Mouse (Mus musculus) C2C12 (cell line): ENCODE data around the gene Ankrd2. TPM values are rescaled to one million over a fixed set of nuclear protein-coding genes. Genes with fewer than 3 reads are reported as not detected.

Experiments used
- H3K27me3 ChIP-seq: one replicate; pipeline ENCODE4 v1.6.1; 2011; ENCODE audit not compliant: control insufficient read depth, insufficient read depth, insufficient read length
- H3K36me3 ChIP-seq: one replicate; pipeline ENCODE4 v1.6.1; 2011; ENCODE audit not compliant: control insufficient read depth, insufficient read depth
- H3K4me3 ChIP-seq: one replicate; pipeline ENCODE4 v1.5.1; 2011; ENCODE audit warnings: mild to moderate bottlenecking, control low read depth; ENCODE audit not compliant: poor library complexity, insufficient read depth, severe bottlenecking
- H3K79me2 ChIP-seq: one replicate; pipeline ENCODE4 v1.6.1; 2011; ENCODE audit not compliant: control insufficient read depth, insufficient read depth
- H3K79me3 ChIP-seq: one replicate; pipeline ENCODE4 v1.6.1; 2011; ENCODE audit warnings: low read depth, control low read depth
- H3ac ChIP-seq: one replicate; pipeline ENCODE3; 2011; ENCODE audit warnings: low read depth; ENCODE audit not compliant: control insufficient read depth, insufficient read length
- CEBPB ChIP-seq: IDR thresholded peaks from one replicate; pipeline ENCODE4 v1.6.1; 2011; ENCODE audit warnings: low read depth, mild to moderate bottlenecking, control low read depth, moderate library complexity
- CTCF ChIP-seq: IDR thresholded peaks from one replicate; pipeline ENCODE4 v1.5.1; 2011; ENCODE audit not compliant: control insufficient read depth, insufficient read depth, insufficient read length
- FOSL1 ChIP-seq: IDR thresholded peaks from one replicate; pipeline ENCODE4 v1.8.0; 2011; ENCODE audit warnings: mild to moderate bottlenecking, low read length; ENCODE audit not compliant: poor library complexity, insufficient read depth, severe bottlenecking
- MAX ChIP-seq: IDR thresholded peaks from one replicate; pipeline ENCODE4 v1.6.1; 2011; ENCODE audit warnings: mild to moderate bottlenecking, control low read depth
- MYOD1 ChIP-seq: IDR thresholded peaks from one replicate; pipeline ENCODE4 v1.6.1; 2011; ENCODE audit warnings: low read depth; ENCODE audit not compliant: control insufficient read depth, insufficient read length
- MYOG ChIP-seq: IDR thresholded peaks from one replicate; pipeline ENCODE4 v1.6.1; 2011; ENCODE audit not compliant: control insufficient read depth, insufficient read length; ENCODE audit errors: extremely low read depth
- USF1 ChIP-seq: IDR thresholded peaks from one replicate; pipeline ENCODE4 v1.6.1; 2011; ENCODE audit warnings: low read depth, mild to moderate bottlenecking, control low read depth, moderate library complexity
- long read RNA-seq, 2 experiments: library from polyadenylated mRNA; unstranded; transcript quantifications; one replicate each; pipeline ENCODE4 v2.0.0; 2019 to 2020
- polyA plus RNA-seq: library from polyadenylated mRNA; unstranded; fragments of >200 nt; fragmentation: generic; extraction: Trizol; gene quantifications from one replicate; pipeline ENCODE4 v1.2.1, GENCODE M21; 2012; ENCODE audit warnings: missing spikeins

Gene Ankrd2
- polyA plus RNA-seq = 0.15 TPM
- long read RNA-seq, experiment 1, partial matches to known transcripts = 1 of 2 reads
- long read RNA-seq, experiment 1, other reads (novel, unspliced or antisense) = 0 of 2 reads
- long read RNA-seq, experiment 2 = 0 reads

DNA sequence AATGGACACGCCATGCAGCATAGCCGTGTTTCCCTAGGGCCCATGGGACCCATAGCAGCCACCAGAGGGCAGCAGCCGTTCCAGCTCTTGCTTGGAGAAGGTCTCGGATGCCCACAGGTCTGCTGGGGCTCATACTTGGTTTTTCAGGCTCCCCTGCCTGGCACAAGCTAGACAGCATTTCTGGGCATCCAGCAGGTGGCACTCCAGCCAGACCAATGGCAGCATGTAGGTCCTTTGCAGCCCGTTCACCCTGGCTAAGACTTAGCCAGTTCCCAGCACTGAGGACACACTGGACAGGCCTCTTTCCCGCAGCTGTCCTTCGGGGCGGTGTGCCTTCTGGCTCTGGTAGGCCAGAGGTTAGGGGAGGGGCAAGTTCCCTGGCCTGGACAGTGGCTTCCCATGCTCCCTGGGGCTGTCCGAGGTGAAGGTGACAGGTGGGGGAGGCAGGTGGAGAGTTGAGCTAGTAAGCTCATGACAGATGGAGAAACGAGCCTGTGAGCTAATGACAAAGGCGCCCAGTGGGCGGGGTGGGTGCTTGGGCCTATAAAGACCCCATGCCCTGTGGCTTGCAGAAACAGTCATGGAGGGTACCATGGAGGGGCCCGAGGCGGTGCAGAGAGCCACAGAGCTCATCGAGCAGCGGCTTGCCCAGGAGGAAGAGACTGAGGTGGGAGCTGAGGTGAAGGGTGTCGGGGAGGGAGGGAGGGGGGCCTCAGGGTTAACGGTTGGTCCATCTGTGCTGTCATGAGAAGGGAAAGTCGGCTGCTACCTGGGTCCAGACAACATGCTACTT lies at the start of gene Ankrd2:
Gene Ankrd2, plus strand, starts transcription at position 545 of the 793 bp plus-strand sequence.
- no peak within 1 kb of the TSS for H3K4me3 ChIP-seq
- H3K79me2 ChIP-seq = peaks cover 13% of the 10 kb centered on the region
- no peaks in the 10 kb centered on the region for H3K27me3 ChIP-seq
- H3K79me3 ChIP-seq = peaks cover 2% of the 10 kb centered on the region
- TF ChIP-seq CTCF (peak; percentile 94), CEBPB (no peak), MAX (peak; percentile 55), USF1 (no peak), FOSL1 (no peak), MYOD1 (no peak), MYOG (no peak)
- H3K36me3 ChIP-seq = peaks cover 27% of the 10 kb centered on the region
- H3ac ChIP-seq = no peak within 1 kb of the TSS

DNA sequence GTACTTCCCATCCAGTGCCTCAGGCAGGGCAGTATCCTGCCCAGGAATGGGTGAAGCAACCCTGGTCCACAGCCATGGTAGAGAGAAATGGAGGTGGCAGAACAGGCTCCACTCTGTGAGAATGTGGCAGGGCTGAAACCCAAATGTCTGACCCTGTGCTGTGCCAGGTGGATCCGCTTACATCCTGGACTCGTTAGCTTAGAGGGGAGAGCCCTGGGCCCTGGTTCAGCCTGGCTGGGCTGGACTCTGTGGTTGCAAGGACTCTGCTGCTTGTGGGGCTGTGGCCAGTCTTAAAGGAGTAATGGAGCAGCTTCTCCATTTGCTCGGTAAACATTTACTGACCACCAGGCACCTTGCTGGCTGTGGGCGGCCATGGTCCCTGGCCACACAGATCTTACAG lies 48.6 kb upstream of the Ankrd2 start:
- peaks cover 26% of the 10 kb centered on the region for H3K36me3 ChIP-seq
- peaks cover 100% of the 10 kb centered on the region for H3K79me2 ChIP-seq
- H3K79me3 ChIP-seq = peaks cover 95% of the 10 kb centered on the region
- no peak overlapping the region for H3K4me3 ChIP-seq
- no peak overlapping the region for H3ac ChIP-seq
- H3K27me3 ChIP-seq = no peaks in the 10 kb centered on the region
- TF ChIP-seq FOSL1 (no peak), MYOD1 (no peak), USF1 (no peak), MYOG (no peak), CEBPB (no peak), CTCF (no peak), MAX (no peak)

DNA sequence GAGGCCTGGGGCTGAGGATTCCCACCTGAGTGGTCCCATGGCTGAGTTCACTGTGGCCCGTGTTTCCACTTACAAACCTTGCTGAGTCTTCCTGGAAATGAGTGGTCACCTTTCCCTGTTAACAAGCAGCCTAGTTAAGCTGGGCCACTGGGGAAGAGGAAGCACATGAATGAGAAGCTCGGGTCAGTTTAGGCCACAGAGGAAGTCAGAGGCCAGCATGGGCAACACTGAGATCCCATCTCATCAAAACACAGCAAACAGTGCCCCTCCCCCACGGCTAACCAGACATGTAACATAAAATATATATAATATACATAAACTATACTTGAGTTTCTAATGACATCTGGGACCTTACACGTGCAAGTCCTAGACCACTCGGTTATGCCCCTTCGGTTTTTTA lies 46.0 kb upstream of the Ankrd2 start:
- peaks cover 26% of the 10 kb centered on the region for H3K36me3 ChIP-seq
- H3K27me3 ChIP-seq = no peaks in the 10 kb centered on the region
- H3K79me3 ChIP-seq = peaks cover 78% of the 10 kb centered on the region
- H3ac ChIP-seq = no peak overlapping the region
- no peak overlapping the region for H3K4me3 ChIP-seq
- no peak for TF ChIP-seq MYOG
- peaks cover 96% of the 10 kb centered on the region for H3K79me2 ChIP-seq

- Histone ChIP-seq H3K79me3 (peaks cover 72% of the 10 kb centered on the region), H3ac (no peak overlapping the region), H3K79me2 (peaks cover 96% of the 10 kb centered on the region), H3K27me3 (no peaks in the 10 kb centered on the region), H3K4me3 (no peak overlapping the region), H3K36me3 (peaks cover 14% of the 10 kb centered on the region)
- TF ChIP-seq CTCF (no peak), MAX (no peak), FOSL1 (no peak), MYOD1 (no peak), CEBPB (no peak), MYOG (no peak), USF1 (no peak)
Observed at GRCm38 (mm10) chr19:41991926-41992477, 43.8 kb upstream of the Ankrd2 start.

GRCm38 (mm10) chr19:41992971-41993370 lies 42.8 kb upstream of the Ankrd2 start:
- Histone ChIP-seq H3K4me3 (no peak overlapping the region), H3K36me3 (peaks cover 12% of the 10 kb centered on the region), H3ac (no peak overlapping the region), H3K79me3 (peaks cover 68% of the 10 kb centered on the region), H3K27me3 (no peaks in the 10 kb centered on the region), H3K79me2 (peaks cover 96% of the 10 kb centered on the region)
- TF ChIP-seq MAX (no peak), USF1 (no peak), FOSL1 (no peak), CEBPB (no peak), MYOD1 (no peak), CTCF (no peak), MYOG (no peak)

DNA sequence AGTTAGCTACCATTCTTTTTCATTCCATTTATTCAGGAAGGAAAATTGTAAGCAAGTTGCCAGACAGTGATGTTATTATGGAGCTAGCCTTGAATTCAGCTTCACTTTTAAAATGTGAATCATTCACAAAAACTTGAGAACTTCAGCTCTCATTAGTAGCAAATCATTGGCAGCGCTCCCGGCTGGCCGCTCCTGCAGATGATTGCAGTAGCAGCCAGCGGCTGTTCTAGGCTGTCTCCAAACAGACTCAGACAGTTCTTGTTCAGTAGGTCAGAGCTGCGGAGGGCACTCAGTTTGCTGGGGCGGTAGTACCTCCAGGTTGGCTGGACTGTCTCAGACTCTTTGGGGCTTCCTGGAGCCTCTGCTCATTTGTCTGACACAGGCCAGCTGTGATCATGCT lies 42.3 kb upstream of the Ankrd2 start:
- TF ChIP-seq USF1 = no peak
- no peak for TF ChIP-seq CEBPB
- TF ChIP-seq CTCF = no peak
- TF ChIP-seq MAX = no peak
- TF ChIP-seq MYOG = no peak
- TF ChIP-seq MYOD1 = no peak
- no peak for TF ChIP-seq FOSL1
- H3K4me3 ChIP-seq = no peak overlapping the region
- H3K36me3 ChIP-seq = peaks cover 7% of the 10 kb centered on the region
- peaks cover 65% of the 10 kb centered on the region for H3K79me3 ChIP-seq
- no peak overlapping the region for H3ac ChIP-seq
- no peaks in the 10 kb centered on the region for H3K27me3 ChIP-seq
- H3K79me2 ChIP-seq = peaks cover 95% of the 10 kb centered on the region
